ENCODE assay signal across 16 mouse cellular contexts in genomic region chr11:104214128-104214527, GRCm38 (mm10). TPM values are rescaled to one million over a fixed set of nuclear protein-coding genes. Genes with fewer than 3 reads are reported as not detected.
"Had no signal": no experiment of that assay in that cellular context is flagged by ENCODE, and none has a peak within 500 bp of the region (broad histone marks: within the 10 kb centered on the region; RNA-seq: fewer than 3 reads in every experiment).

No protein-coding gene starts in this region.

RNA-seq across cellular contexts. Expression of gene Sppl2c, which starts 28.0 kb away (rescaled TPM):
- total RNA-seq: megakaryocyte, adult 5-6 weeks; megakaryocyte-erythroid progenitor cell, adult 5-6 weeks; monocyte, adult 5-6 weeks; neutrophil, adult 5-6 weeks had no signal
- polyA plus RNA-seq: lung, embryonic 14.5 days; lung, embryonic 16.5 days; midbrain, embryonic 10.5 days; midbrain, embryonic 12.5 days; midbrain, embryonic 14.5 days; midbrain, embryonic 16.5 days; neural tube, embryonic 12.5 days; neural tube, embryonic 14.5 days; spleen, adult 2 months; stomach, embryonic 15.5 days; stomach, postnatal 0 days; urinary bladder, adult 2 months had no signal
